Mouse (Mus musculus) left cerebral cortex, postnatal 10 days (tissue): ENCODE results near the gene Cysltr2. TPM values are rescaled to one million over a fixed set of nuclear protein-coding genes. Genes with fewer than 3 reads are reported as not detected.
A peak's percentile ranks its signal among the peaks of the same experiment; 100 is the strongest.

Experiments
- DNase-seq, 2 experiments: peaks; one replicate each; pipeline ENCODE4 v3.0.0; 2021 to 2022; ENCODE audit warnings: low spot score in 2 of 2, mixed read lengths in 1 of 2; ENCODE audit errors: extremely low spot score in 1 of 2
- intact Hi-C: fragments of 180-260 bp; cut with DNase I; formaldehyde crosslinking; loops from one replicate; pipeline ENCODE4 v1.15.1; 2025
- total RNA-seq, 2 experiments: library from RNA; stranded (reverse); gene quantifications; 2 replicates each; pipeline ENCODE4 v1.2.3; 2021

Cysltr2 gene
- total RNA-seq: 1 to 10 TPM; 1.3 to 2.0 TPM

GRCm38 (mm10) chr14:73048937-73049336 is at the start of gene Cysltr2:
Gene Cysltr2 (minus strand): TSS chr14:73049114.
- DNase-seq: no peak
- intact Hi-C loops: no loop called here

- no peak for DNase-seq
- intact Hi-C loops: loop anchor here (5.0 to 10.0 kb wide), 3 partner anchors 420 to 718 kb away; no protein-coding TSS in a partner anchor
Observed at GRCm38 (mm10) chr14:73094802-73095550, 46.1 kb upstream of the Cysltr2 start.

- no peak for DNase-seq
- intact Hi-C loops: loop anchor here (10.0 kb wide), 2 partner anchors 418 to 498 kb away; no protein-coding TSS in a partner anchor
Observed at GRCm38 (mm10) chr14:73092871-73093270, 44.0 kb upstream of the Cysltr2 start.

- intact Hi-C loops: no loop called here
- no peak for DNase-seq
Observed at GRCm38 (mm10) chr14:73088224-73088623, 39.3 kb upstream of the Cysltr2 start.

- intact Hi-C loops: no loop called here
- no peak for DNase-seq
Observed at GRCm38 (mm10) chr14:73087746-73088145, 38.8 kb upstream of the Cysltr2 start.

GRCm38 (mm10) chr14:73087247-73087646 is 38.3 kb upstream of the Cysltr2 start:
- DNase-seq: no peak
- intact Hi-C loops: no loop called here

- intact Hi-C loops: no loop called here
- DNase-seq: no peak
Observed at GRCm38 (mm10) chr14:73086425-73086824, 37.5 kb upstream of the Cysltr2 start.

GRCm38 (mm10) chr14:73083563-73083962 is 34.6 kb upstream of the Cysltr2 start:
- DNase-seq: no peak
- intact Hi-C loops: no loop called here

GRCm38 (mm10) chr14:73064460-73064859 is 15.5 kb upstream of the Cysltr2 start:
- no peak for DNase-seq

GRCm38 (mm10) chr14:73058755-73059154 is 9.8 kb upstream of the Cysltr2 start:
- intact Hi-C loops: no loop called here
- no peak for DNase-seq

More at GRCm38 (mm10) chr14:73064460-73064859, 15.5 kb upstream of the Cysltr2 start:
- intact Hi-C loops: no loop called here

- intact Hi-C loops: no loop called here
Observed at GRCm38 (mm10) chr14:73057764-73058163, 8.8 kb upstream of the Cysltr2 start.

GRCm38 (mm10) chr14:73056813-73057212 is 7.9 kb upstream of the Cysltr2 start:
- DNase-seq: no peak
- intact Hi-C loops: no loop called here

More at GRCm38 (mm10) chr14:73057764-73058163, 8.8 kb upstream of the Cysltr2 start:
- DNase-seq: peak in 1 of 2 experiments; percentile 42

- intact Hi-C loops: no loop called here
- DNase-seq: no peak
Observed at GRCm38 (mm10) chr14:73045199-73045928, 3.5 kb downstream of the Cysltr2 start.

- intact Hi-C loops: no loop called here
- no peak for DNase-seq
Observed at GRCm38 (mm10) chr14:73041689-73042088, 7.2 kb downstream of the Cysltr2 start.

- intact Hi-C loops: no loop called here
- DNase-seq: no peak
Observed at GRCm38 (mm10) chr14:73033290-73033689, 15.6 kb downstream of the Cysltr2 start.

- intact Hi-C loops: no loop called here
- DNase-seq: no peak
Observed at GRCm38 (mm10) chr14:73031218-73031617, 17.7 kb downstream of the Cysltr2 start.

- intact Hi-C loops: no loop called here
- DNase-seq: no peak
Observed at GRCm38 (mm10) chr14:73017272-73017671, 31.6 kb downstream of the Cysltr2 start.

GRCm38 (mm10) chr14:73015386-73015785 is 33.5 kb downstream of the Cysltr2 start:
- DNase-seq: no peak
- intact Hi-C loops: no loop called here

GRCm38 (mm10) chr14:73013723-73014544 is 35.0 kb downstream of the Cysltr2 start:
- intact Hi-C loops: no loop called here
- no peak for DNase-seq
